In genomic region chr2:59783055-59783831, GRCm38 (mm10) we compare ENCODE assay signal across 10 mouse cellular contexts.
DNase-seq lines count a peak whose midpoint lies in the region; ATAC-seq and TF ChIP-seq lines count a peak whose summit lies in the region.
"Had no signal": no experiment of that assay in that cellular context is flagged by ENCODE, and none has a peak within 500 bp of the region (broad histone marks: within the 10 kb centered on the region; RNA-seq: fewer than 3 reads in every experiment).

No protein-coding gene starts in this region.

- H3K27me3 ChIP-seq in forebrain, embryonic 13.5 days, result no peaks in the 10 kb centered on the region
- H3K27me3 ChIP-seq in forebrain, embryonic 10.5 days (ENCODE audit: poor library complexity, severe bottlenecking), result no peaks in the 10 kb centered on the region
- no peaks in the 10 kb centered on the region for H3K27me3 ChIP-seq in kidney, embryonic 15.5 days
- H3K27me3 ChIP-seq in intestine, embryonic 15.5 days (replicated peaks), result no peaks in the 10 kb centered on the region
- H3K27me3 ChIP-seq in midbrain, postnatal 0 days (ENCODE audit: insufficient read depth, low read length), result no peaks in the 10 kb centered on the region
- H3K27me3 ChIP-seq: Patski had no signal

- peaks cover 11% of the 10 kb centered on the region; the same call in 1 of the 2 replicates for H3K36me3 ChIP-seq in forebrain, embryonic 13.5 days (ENCODE audit: poor library complexity, severe bottlenecking)
- H3K36me3 ChIP-seq in forebrain, embryonic 10.5 days (replicated peaks), result peaks cover 38% of the 10 kb centered on the region
- H3K36me3 ChIP-seq in kidney, embryonic 15.5 days, result peaks cover 57% of the 10 kb centered on the region
- H3K36me3 ChIP-seq in intestine, embryonic 15.5 days, result no peaks in the 10 kb centered on the region
- no peaks in the 10 kb centered on the region for H3K36me3 ChIP-seq in midbrain, postnatal 0 days (ENCODE audit: insufficient read depth, low read length)

- 70% methylated on average over 12 of the region's 12 CpGs for WGBS in forebrain, embryonic 13.5 days
- 84% methylated on average over 12 of the region's 12 CpGs for WGBS in forebrain, embryonic 10.5 days
- 56% methylated on average over 12 of the region's 12 CpGs for WGBS in kidney, embryonic 15.5 days
- WGBS in intestine, embryonic 15.5 days, result 41% methylated on average over 12 of the region's 12 CpGs
- WGBS in midbrain, postnatal 0 days, result 55% methylated on average over 12 of the region's 12 CpGs

- H3K9me3 ChIP-seq in forebrain, embryonic 13.5 days (replicated peaks), result no peaks in the 10 kb centered on the region
- H3K9me3 ChIP-seq in forebrain, embryonic 10.5 days, result no peaks in the 10 kb centered on the region
- H3K9me3 ChIP-seq in kidney, embryonic 15.5 days (replicated peaks), result no peaks in the 10 kb centered on the region
- H3K9me3 ChIP-seq in intestine, embryonic 15.5 days, result no peaks in the 10 kb centered on the region
- H3K9me3 ChIP-seq in midbrain, postnatal 0 days (ENCODE audit: low read length), result no peaks in the 10 kb centered on the region

- no peak overlapping the region for H3K4me2 ChIP-seq in forebrain, embryonic 13.5 days
- no peak overlapping the region for H3K4me2 ChIP-seq in kidney, embryonic 15.5 days
- no peak overlapping the region for H3K4me2 ChIP-seq in intestine, embryonic 15.5 days (replicated peaks)
- no peak overlapping the region for H3K4me2 ChIP-seq in midbrain, postnatal 0 days (ENCODE audit: low read depth, low read length, poor library complexity, severe bottlenecking)

- H3K4me3 ChIP-seq in forebrain, embryonic 13.5 days, result no peak overlapping the region
- H3K4me3 ChIP-seq in forebrain, embryonic 10.5 days, result no peak overlapping the region
- no peak overlapping the region for H3K4me3 ChIP-seq in kidney, embryonic 15.5 days (replicated peaks)
- no peak overlapping the region for H3K4me3 ChIP-seq in intestine, embryonic 15.5 days (replicated peaks)
- no peak overlapping the region for H3K4me3 ChIP-seq in midbrain, postnatal 0 days (ENCODE audit: low read depth, low read length)

- DNase-seq in forebrain, embryonic 10.5 days (ENCODE audit: extremely low spot score, low spot score), result no peak
- no peak for DNase-seq in kidney, adult 9 months
- peak; percentile 51 for DNase-seq in midbrain, postnatal 0 days (ENCODE audit: low spot score)
- no peak for DNase-seq in urinary bladder, postnatal 25 days (ENCODE audit: low spot score)
- no peak for DNase-seq in adrenal gland, adult 8-10 months
- DNase-seq: adrenal gland, postnatal 36 days had no signal

- no peak for TF ChIP-seq CTCF in midbrain, postnatal 0 days (IDR thresholded peaks at IDR 0.05)

- peaks cover 9% of the 10 kb centered on the region; the same call in 1 of the 2 replicates for H3K4me1 ChIP-seq in forebrain, embryonic 13.5 days
- H3K4me1 ChIP-seq in forebrain, embryonic 10.5 days, result peaks cover 17% of the 10 kb centered on the region
- H3K4me1 ChIP-seq in kidney, embryonic 15.5 days, result peaks cover 55% of the 10 kb centered on the region
- H3K4me1 ChIP-seq in intestine, embryonic 15.5 days (replicated peaks), result 0 out of 2 replicates have a peak, but pooled peaks cover 13% of the 10 kb centered on the region
- H3K4me1 ChIP-seq in midbrain, postnatal 0 days (ENCODE audit: insufficient read depth, low read length), result no peaks in the 10 kb centered on the region

- H3K27ac ChIP-seq in forebrain, embryonic 13.5 days, result no peak overlapping the region
- no peak overlapping the region for H3K27ac ChIP-seq in forebrain, embryonic 10.5 days
- peak overlapping the region; percentile 91 for H3K27ac ChIP-seq in kidney, embryonic 15.5 days
- H3K27ac ChIP-seq in intestine, embryonic 15.5 days, result no peak overlapping the region
- no peak overlapping the region for H3K27ac ChIP-seq in midbrain, postnatal 0 days (ENCODE audit: low read depth, low read length)

- H3K9ac ChIP-seq in forebrain, embryonic 13.5 days, result no peak overlapping the region
- no peak overlapping the region for H3K9ac ChIP-seq in kidney, embryonic 15.5 days
- H3K9ac ChIP-seq in intestine, embryonic 15.5 days, result no peak overlapping the region
- H3K9ac ChIP-seq in midbrain, postnatal 0 days (replicated peaks; ENCODE audit: low read length, poor library complexity, severe bottlenecking), result no peak overlapping the region

- ATAC-seq in forebrain, embryonic 13.5 days, result peak; percentile 50; the same call in 1 of the 2 replicates
- peak; percentile 31 for ATAC-seq in kidney, embryonic 15.5 days (replicated peaks; ENCODE audit: low FRiP score)
- ATAC-seq in intestine, embryonic 15.5 days, result peak; percentile 67
- no peak for ATAC-seq in midbrain, postnatal 0 days (ENCODE audit: low FRiP score)
- ATAC-seq: Patski had no signal
